Mouse (Mus musculus): ENCODE data around the gene Nrbp1. TPM values are rescaled to one million over a fixed set of nuclear protein-coding genes. Genes with fewer than 3 reads are reported as not detected.

The Nrbp1 gene
- polyA plus RNA-seq, 1 experiment from 2014 or later: 146 TPM

GRCm38 (mm10) chr5:31253806-31254205 lies 13.1 kb downstream of the Nrbp1 start:
- no peaks in the 10 kb centered on the region for H3K9me3 ChIP-seq (replicated peaks; ENCODE audit: control insufficient read depth, low read length)
- ATAC-seq (ENCODE audit: insufficient read depth, low FRiP score): no peak
- 91% methylated on average over 8 of the region's 8 CpGs for WGBS
- peak overlapping the region; percentile 7; the same call in 1 of the 2 replicates for H3K4me3 ChIP-seq (replicated peaks; ENCODE audit: low read length)
- H3K36me3 ChIP-seq (ENCODE audit: control insufficient read depth, insufficient read depth, low read length): peaks cover 20% of the 10 kb centered on the region
- peak overlapping the region; percentile 48; the same call in 1 of the 2 replicates for H3K9ac ChIP-seq (ENCODE audit: low read length)
- H3K4me2 ChIP-seq (ENCODE audit: low read depth, low read length): peak overlapping the region; percentile 48
- H3K4me1 ChIP-seq (ENCODE audit: control insufficient read depth, insufficient read depth, low read length): peaks cover 16% of the 10 kb centered on the region
- peak overlapping the region; percentile 86 for H3K27ac ChIP-seq (ENCODE audit: low read length)
- no peaks in the 10 kb centered on the region for H3K27me3 ChIP-seq (ENCODE audit: control insufficient read depth, insufficient read depth, low read length)

- Histone ChIP-seq H3K36me3 (ENCODE audit: control insufficient read depth, insufficient read depth, low read length) (peaks cover 15% of the 10 kb centered on the region), H3K27ac (ENCODE audit: low read length) (peak overlapping the region; percentile 86), H3K4me1 (ENCODE audit: control insufficient read depth, insufficient read depth, low read length) (peaks cover 16% of the 10 kb centered on the region), H3K9ac (ENCODE audit: low read length) (no peak overlapping the region), H3K4me3 (replicated peaks; ENCODE audit: low read length) (peak overlapping the region; percentile 7; the same call in 1 of the 2 replicates), H3K4me2 (ENCODE audit: low read depth, low read length) (peak overlapping the region; percentile 48; the same call in 1 of the 2 replicates), H3K9me3 (replicated peaks; ENCODE audit: control insufficient read depth, low read length) (no peaks in the 10 kb centered on the region), H3K27me3 (ENCODE audit: control insufficient read depth, insufficient read depth, low read length) (no peaks in the 10 kb centered on the region)
- WGBS: 57% methylated on average over 7 of the region's 7 CpGs
- peak; percentile 56 for ATAC-seq (ENCODE audit: insufficient read depth, low FRiP score)
These were observed 13.8 kb downstream of the Nrbp1 start for GRCm38 (mm10) chr5:31254452-31254851.

- Histone ChIP-seq H3K4me1 (ENCODE audit: control insufficient read depth, insufficient read depth, low read length) (peaks cover 16% of the 10 kb centered on the region), H3K27ac (ENCODE audit: low read length) (peak overlapping the region; percentile 86), H3K4me2 (ENCODE audit: low read depth, low read length) (0 out of 2 replicates have a peak overlapping the region, but pooled peaks have one; percentile 21), H3K4me3 (replicated peaks; ENCODE audit: low read length) (no peak overlapping the region), H3K36me3 (ENCODE audit: control insufficient read depth, insufficient read depth, low read length) (peaks cover 10% of the 10 kb centered on the region), H3K9ac (ENCODE audit: low read length) (no peak overlapping the region), H3K27me3 (ENCODE audit: control insufficient read depth, insufficient read depth, low read length) (no peaks in the 10 kb centered on the region), H3K9me3 (replicated peaks; ENCODE audit: control insufficient read depth, low read length) (no peaks in the 10 kb centered on the region)
- WGBS: 74% methylated on average over 8 of the region's 8 CpGs
- ATAC-seq (ENCODE audit: insufficient read depth, low FRiP score): no peak
These were observed 14.2 kb downstream of the Nrbp1 start for GRCm38 (mm10) chr5:31254901-31255300.

- ATAC-seq (ENCODE audit: insufficient read depth, low FRiP score): no peak
- H3K9ac ChIP-seq (ENCODE audit: low read length): no peak overlapping the region
- no peaks in the 10 kb centered on the region for H3K9me3 ChIP-seq (replicated peaks; ENCODE audit: control insufficient read depth, low read length)
- H3K4me2 ChIP-seq (ENCODE audit: low read depth, low read length): no peak overlapping the region
- peaks cover 16% of the 10 kb centered on the region for H3K4me1 ChIP-seq (ENCODE audit: control insufficient read depth, insufficient read depth, low read length)
- peaks cover 7% of the 10 kb centered on the region for H3K36me3 ChIP-seq (ENCODE audit: control insufficient read depth, insufficient read depth, low read length)
- peak overlapping the region; percentile 86; the same call in 1 of the 2 replicates for H3K27ac ChIP-seq (ENCODE audit: low read length)
- WGBS: 86% methylated on average over 2 of the region's 2 CpGs
- H3K27me3 ChIP-seq (ENCODE audit: control insufficient read depth, insufficient read depth, low read length): no peaks in the 10 kb centered on the region
- no peak overlapping the region for H3K4me3 ChIP-seq (replicated peaks; ENCODE audit: low read length)
These were observed 14.7 kb downstream of the Nrbp1 start for GRCm38 (mm10) chr5:31255381-31255780.

GRCm38 (mm10) chr5:31255971-31256370 lies 15.3 kb downstream of the Nrbp1 start:
- Histone ChIP-seq H3K4me1 (ENCODE audit: control insufficient read depth, insufficient read depth, low read length) (peaks cover 14% of the 10 kb centered on the region), H3K27ac (ENCODE audit: low read length) (no peak overlapping the region), H3K4me2 (ENCODE audit: low read depth, low read length) (no peak overlapping the region), H3K4me3 (replicated peaks; ENCODE audit: low read length) (no peak overlapping the region), H3K36me3 (ENCODE audit: control insufficient read depth, insufficient read depth, low read length) (peaks cover under 1% of the 10 kb centered on the region), H3K9ac (ENCODE audit: low read length) (no peak overlapping the region), H3K9me3 (replicated peaks; ENCODE audit: control insufficient read depth, low read length) (no peaks in the 10 kb centered on the region), H3K27me3 (ENCODE audit: control insufficient read depth, insufficient read depth, low read length) (no peaks in the 10 kb centered on the region)
- no peak for ATAC-seq (ENCODE audit: insufficient read depth, low FRiP score)
- 85% methylated on average over 2 of the region's 2 CpGs for WGBS

GRCm38 (mm10) chr5:31257616-31258015 lies 17.0 kb downstream of the Nrbp1 start:
- Histone ChIP-seq H3K4me2 (ENCODE audit: low read depth, low read length) (no peak overlapping the region), H3K27me3 (ENCODE audit: control insufficient read depth, insufficient read depth, low read length) (no peaks in the 10 kb centered on the region), H3K9ac (ENCODE audit: low read length) (no peak overlapping the region), H3K27ac (ENCODE audit: low read length) (no peak overlapping the region), H3K4me3 (replicated peaks; ENCODE audit: low read length) (no peak overlapping the region), H3K9me3 (replicated peaks; ENCODE audit: control insufficient read depth, low read length) (no peaks in the 10 kb centered on the region), H3K4me1 (ENCODE audit: control insufficient read depth, insufficient read depth, low read length) (peaks cover 9% of the 10 kb centered on the region), H3K36me3 (ENCODE audit: control insufficient read depth, insufficient read depth, low read length) (no peaks in the 10 kb centered on the region; the same call in none of the 2 replicates)
- ATAC-seq (ENCODE audit: insufficient read depth, low FRiP score): no peak
- 75% methylated on average over 11 of the region's 11 CpGs for WGBS

GRCm38 (mm10) chr5:31266101-31266500 lies 25.4 kb downstream of the Nrbp1 start:
- H3K36me3 ChIP-seq (ENCODE audit: control insufficient read depth, insufficient read depth, low read length): 0 out of 2 replicates have a peak, but pooled peaks cover 4% of the 10 kb centered on the region
- WGBS: 86% methylated on average over 7 of the region's 7 CpGs
- H3K9me3 ChIP-seq (replicated peaks; ENCODE audit: control insufficient read depth, low read length): no peaks in the 10 kb centered on the region
- no peak overlapping the region for H3K4me3 ChIP-seq (replicated peaks; ENCODE audit: low read length)
- ATAC-seq (ENCODE audit: insufficient read depth, low FRiP score): no peak
- no peak overlapping the region for H3K4me2 ChIP-seq (ENCODE audit: low read depth, low read length)
- H3K9ac ChIP-seq (ENCODE audit: low read length): no peak overlapping the region
- H3K27me3 ChIP-seq (ENCODE audit: control insufficient read depth, insufficient read depth, low read length): no peaks in the 10 kb centered on the region
- no peaks in the 10 kb centered on the region for H3K4me1 ChIP-seq (ENCODE audit: control insufficient read depth, insufficient read depth, low read length)
- H3K27ac ChIP-seq (ENCODE audit: low read length): no peak overlapping the region

GRCm38 (mm10) chr5:31267686-31268085 lies 27.0 kb downstream of the Nrbp1 start:
- H3K4me3 ChIP-seq (replicated peaks; ENCODE audit: low read length): no peak overlapping the region
- no peak overlapping the region for H3K27ac ChIP-seq (ENCODE audit: low read length)
- H3K36me3 ChIP-seq (ENCODE audit: control insufficient read depth, insufficient read depth, low read length): 0 out of 2 replicates have a peak, but pooled peaks cover 4% of the 10 kb centered on the region
- no peak for ATAC-seq (ENCODE audit: insufficient read depth, low FRiP score)
- H3K4me1 ChIP-seq (ENCODE audit: control insufficient read depth, insufficient read depth, low read length): no peaks in the 10 kb centered on the region
- no peak overlapping the region for H3K9ac ChIP-seq (ENCODE audit: low read length)
- no peaks in the 10 kb centered on the region for H3K9me3 ChIP-seq (replicated peaks; ENCODE audit: control insufficient read depth, low read length)
- 84% methylated on average over 6 of the region's 6 CpGs for WGBS
- H3K4me2 ChIP-seq (ENCODE audit: low read depth, low read length): no peak overlapping the region
- no peaks in the 10 kb centered on the region for H3K27me3 ChIP-seq (ENCODE audit: control insufficient read depth, insufficient read depth, low read length)

- whole genome bisulfite sequencing: 89% methylated on average over 6 of the region's 6 CpGs
- no peak for ATAC-seq (ENCODE audit: insufficient read depth, low FRiP score)
- Histone ChIP-seq H3K9me3 (replicated peaks; ENCODE audit: control insufficient read depth, low read length) (no peaks in the 10 kb centered on the region), H3K36me3 (ENCODE audit: control insufficient read depth, insufficient read depth, low read length) (0 out of 2 replicates have a peak, but pooled peaks cover 5% of the 10 kb centered on the region), H3K27me3 (ENCODE audit: control insufficient read depth, insufficient read depth, low read length) (no peaks in the 10 kb centered on the region), H3K9ac (ENCODE audit: low read length) (no peak overlapping the region), H3K27ac (ENCODE audit: low read length) (no peak overlapping the region), H3K4me3 (replicated peaks; ENCODE audit: low read length) (no peak overlapping the region), H3K4me2 (ENCODE audit: low read depth, low read length) (no peak overlapping the region), H3K4me1 (ENCODE audit: control insufficient read depth, insufficient read depth, low read length) (no peaks in the 10 kb centered on the region)
These were observed 32.4 kb downstream of the Nrbp1 start for GRCm38 (mm10) chr5:31273018-31273417.
